ENCODE assay signal across 9 mouse cellular contexts in the genomic region with DNA sequence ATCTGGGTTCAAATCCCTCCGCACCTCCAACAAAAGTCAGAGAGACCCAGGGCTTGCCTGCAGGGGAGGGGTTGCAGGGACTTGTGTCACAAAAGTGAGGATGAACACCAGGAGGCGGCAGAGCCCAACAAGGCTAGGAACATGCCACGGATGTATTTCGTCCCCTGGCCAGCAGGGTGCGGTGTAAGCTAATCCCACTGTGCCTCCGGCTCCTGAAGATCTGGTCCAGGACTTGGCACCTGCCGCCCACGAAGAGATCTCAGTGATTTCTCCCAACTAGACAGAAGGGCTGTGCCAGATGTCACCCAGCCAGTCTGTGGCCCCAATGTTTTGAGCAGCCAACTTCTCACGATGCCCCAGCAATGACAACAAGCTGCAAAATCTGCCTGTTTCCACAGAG. TPM values are rescaled to one million over a fixed set of nuclear protein-coding genes. Genes with fewer than 3 reads are reported as not detected.
DNase-seq lines count a peak whose midpoint lies in the region; ATAC-seq and TF ChIP-seq lines count a peak whose summit lies in the region.
"Had no signal": no experiment of that assay in that cellular context is flagged by ENCODE, and none has a peak within 500 bp of the region (broad histone marks: within the 10 kb centered on the region; RNA-seq: fewer than 3 reads in every experiment).

No protein-coding gene starts in this region.

- H3ac ChIP-seq in myocyte (ENCODE audit: control insufficient read depth, insufficient read length) = no peak overlapping the region

- H3K4me2 ChIP-seq in heart, embryonic 13.5 days = peak overlapping the region; percentile 67
- H3K4me2 ChIP-seq in kidney, postnatal 0 days (ENCODE audit: low read length) = peak overlapping the region; percentile 47
- peak overlapping the region; percentile 71 for H3K4me2 ChIP-seq in myocyte (ENCODE audit: low read depth)

- 10% methylated on average over 9 of the region's 9 CpGs for WGBS in heart, embryonic 13.5 days
- WGBS in kidney, postnatal 0 days = 10% methylated on average over 9 of the region's 9 CpGs
- 10% methylated on average over 9 of the region's 9 CpGs for WGBS in liver, adult 2 months

- no peak overlapping the region for H3K27ac ChIP-seq in heart, embryonic 13.5 days (replicated peaks)
- H3K27ac ChIP-seq in kidney, postnatal 0 days = peak overlapping the region; percentile 25; the same call in 1 of the 2 replicates
- no peak overlapping the region for H3K27ac ChIP-seq in liver, adult 2 months (replicated peaks; ENCODE audit: insufficient read depth, low read depth, low read length)
- H3K27ac ChIP-seq: macrophage had no signal

- H3K9me3 ChIP-seq in heart, embryonic 13.5 days = no peaks in the 10 kb centered on the region
- H3K9me3 ChIP-seq in kidney, postnatal 0 days (replicated peaks; ENCODE audit: low read length) = no peaks in the 10 kb centered on the region

- peak overlapping the region; percentile 71 for H3K9ac ChIP-seq in heart, embryonic 13.5 days
- peak overlapping the region; percentile 18; the same call in 1 of the 2 replicates for H3K9ac ChIP-seq in kidney, postnatal 0 days (ENCODE audit: low read depth, low read length)
- no peak overlapping the region for H3K9ac ChIP-seq in liver, adult 2 months (ENCODE audit: low read depth, low read length)

- DNase-seq in c-Kit-negative CD71-positive TER-119-positive erythroid progenitor cells, embryonic 14.5 days (ENCODE audit: low read depth, low spot score) = peak; percentile 63
- DNase-seq in fibroblast of lung, adult 2 months (ENCODE audit: low read depth) = peak; percentile 64
- DNase-seq in kidney, postnatal 0 days (ENCODE audit: low spot score) = peak; percentile 93
- peak; percentile 81 for DNase-seq in liver, adult 2 months (ENCODE audit: extremely low read depth, low read depth, low spot score)
- peak; percentile 90 for DNase-seq in splenic B cell, adult 2 months (ENCODE audit: low read depth, low spot score)

- peak overlapping the region; percentile 37 for H3K4me3 ChIP-seq in heart, embryonic 13.5 days
- 0 out of 2 replicates have a peak overlapping the region, but pooled peaks have one; percentile 6 for H3K4me3 ChIP-seq in kidney, postnatal 0 days (replicated peaks; ENCODE audit: low read depth, low read length)
- H3K4me3 ChIP-seq in liver, adult 2 months (ENCODE audit: insufficient read depth, low read depth, low read length) = no peak overlapping the region
- no peak overlapping the region for H3K4me3 ChIP-seq in myocyte

- peak; percentile 98 for ATAC-seq in CD4-positive, CD25-positive, alpha-beta regulatory T cell, adult 4 months
- ATAC-seq in heart, embryonic 13.5 days (ENCODE audit: extremely low read depth, insufficient number of reproducible peaks, low FRiP score, low TSS enrichment) = peak; percentile 61
- ATAC-seq in kidney, postnatal 0 days (replicated peaks; ENCODE audit: low FRiP score, low read depth) = peak; percentile 54; the same call in 1 of the 2 replicates

- TF ChIP-seq POLR2A in liver, adult 2 months (IDR thresholded peaks at IDR 0.05; ENCODE audit: extremely low read depth, insufficient read depth, low read length) = no peak
- TF ChIP-seq POLR2A in myocyte (IDR thresholded peaks at IDR 0.05; ENCODE audit: insufficient read length, low read depth) = no peak

- no peaks in the 10 kb centered on the region for H3K27me3 ChIP-seq in heart, embryonic 13.5 days (replicated peaks)
- no peaks in the 10 kb centered on the region for H3K27me3 ChIP-seq in kidney, postnatal 0 days (ENCODE audit: insufficient read depth, low read length)
- no peaks in the 10 kb centered on the region for H3K27me3 ChIP-seq in liver, adult 2 months (ENCODE audit: control insufficient read depth, insufficient read depth, low read length)
- H3K27me3 ChIP-seq in myocyte (ENCODE audit: control insufficient read depth, insufficient read depth, insufficient read length) = peaks cover 6% of the 10 kb centered on the region
- H3K27me3 ChIP-seq in splenic B cell, adult 2 months (ENCODE audit: control insufficient read depth, insufficient read depth, low read length, poor library complexity, severe bottlenecking) = no peaks in the 10 kb centered on the region

- H3K79me2 ChIP-seq in liver, adult 2 months (ENCODE audit: control insufficient read depth, insufficient read depth, low read length) = no peaks in the 10 kb centered on the region
- H3K79me2 ChIP-seq in myocyte (ENCODE audit: control insufficient read depth, insufficient read depth) = no peaks in the 10 kb centered on the region

- peak; percentile 99 for TF ChIP-seq CTCF in kidney, postnatal 0 days (IDR thresholded peaks at IDR 0.05; ENCODE audit: low read depth)
- TF ChIP-seq CTCF in liver, adult 2 months (IDR thresholded peaks at IDR 0.05; ENCODE audit: low read depth, low read length) = peak; percentile 100

- H3K4me1 ChIP-seq in heart, embryonic 13.5 days = peaks cover 7% of the 10 kb centered on the region
- H3K4me1 ChIP-seq in kidney, postnatal 0 days (replicated peaks; ENCODE audit: insufficient read depth, low read length) = peaks cover 4% of the 10 kb centered on the region; the same call in 1 of the 2 replicates
- H3K4me1 ChIP-seq in liver, adult 2 months (ENCODE audit: control insufficient read depth, insufficient read depth, low read length) = peaks cover 18% of the 10 kb centered on the region

- no peaks in the 10 kb centered on the region for H3K36me3 ChIP-seq in heart, embryonic 13.5 days
- H3K36me3 ChIP-seq in kidney, postnatal 0 days (ENCODE audit: insufficient read depth, low read length) = no peaks in the 10 kb centered on the region
- H3K36me3 ChIP-seq in liver, adult 2 months (ENCODE audit: control insufficient read depth, insufficient read depth, low read length) = no peaks in the 10 kb centered on the region
- no peaks in the 10 kb centered on the region for H3K36me3 ChIP-seq in myocyte (ENCODE audit: control insufficient read depth, insufficient read depth)
- no peaks in the 10 kb centered on the region for H3K36me3 ChIP-seq in splenic B cell, adult 2 months (ENCODE audit: control insufficient read depth, insufficient read depth, low read length, poor library complexity, severe bottlenecking)

TF ChIP-seq in myocyte, 11 proteins besides CTCF, POLR2A, EP300 and RAD21:
- TF ChIP-seq E2F4 (IDR thresholded peaks at IDR 0.05; ENCODE audit: insufficient read depth) (no peak), MYOD1 (IDR thresholded peaks at IDR 0.05; ENCODE audit: control insufficient read depth in 1 of 3, insufficient read length in 2 of 3, low read depth in 2 of 3) (peak in 1 of 3 experiments; percentile 25), SRF (IDR thresholded peaks at IDR 0.05; ENCODE audit: control insufficient read depth, insufficient read length, low read depth) (peak; percentile 23)

RNA-seq across cellular contexts. Expression of gene Grhpr, which starts 7.7 kb away (rescaled TPM):
- polyA plus RNA-seq in CD4-positive, CD25-positive, alpha-beta regulatory T cell, adult 4 months (2017; shearing (Covaris generic)) = 10 to 100 TPM; 21.8 to 28.4 TPM
- polyA plus RNA-seq in heart, embryonic 13.5 days (2015; fragmentation: Nextera tagmentation; extraction: Ambion mirVana) = 84.9 and 99.1 TPM in 2 replicates
- polyA plus RNA-seq in kidney, postnatal 0 days (2015; fragmentation: Nextera tagmentation; extraction: Ambion mirVana) = 131 and 148 TPM in 2 replicates
- 108 and 118 TPM in 2 replicates for total RNA-seq in liver, adult 2 months (2014; rRNA removed)
- polyA plus RNA-seq in liver, adult 2 months (2012; rRNA removed) = 297 and 313 TPM in 2 replicates
- polyA plus RNA-seq in myocyte (2012; fragmentation: generic; extraction: Trizol) = 71.1 TPM

RNA-seq across cellular contexts. Expression of gene Zbtb5, which starts 38.8 kb away (rescaled TPM):
- 1 to 10 TPM; 8.4 to 9.5 TPM for polyA plus RNA-seq in CD4-positive, CD25-positive, alpha-beta regulatory T cell, adult 4 months (2017; shearing (Covaris generic))
- polyA plus RNA-seq in heart, embryonic 13.5 days (2015; fragmentation: Nextera tagmentation; extraction: Ambion mirVana) = 14.9 and 15.4 TPM in 2 replicates
- polyA plus RNA-seq in kidney, postnatal 0 days (2015; fragmentation: Nextera tagmentation; extraction: Ambion mirVana) = 18.5 and 19.2 TPM in 2 replicates
- total RNA-seq in liver, adult 2 months (2014; rRNA removed) = 6.9 and 7.1 TPM in 2 replicates
- polyA plus RNA-seq in liver, adult 2 months (2012; rRNA removed) = 8.6 and 11.1 TPM in 2 replicates
- polyA plus RNA-seq in myocyte (2012; fragmentation: generic; extraction: Trizol) = 5.1 TPM

RNA-seq across cellular contexts. Expression of gene Polr1e, which starts 44.9 kb away (rescaled TPM):
- polyA plus RNA-seq in CD4-positive, CD25-positive, alpha-beta regulatory T cell, adult 4 months (2017; shearing (Covaris generic)) = 10 to 100 TPM; 31.1 to 36.6 TPM
- 59.8 and 60.3 TPM in 2 replicates for polyA plus RNA-seq in heart, embryonic 13.5 days (2015; fragmentation: Nextera tagmentation; extraction: Ambion mirVana)
- 33.2 and 33.4 TPM in 2 replicates for polyA plus RNA-seq in kidney, postnatal 0 days (2015; fragmentation: Nextera tagmentation; extraction: Ambion mirVana)
- 2.6 and 4.4 TPM in 2 replicates for total RNA-seq in liver, adult 2 months (2014; rRNA removed)
- 3.5 and 3.7 TPM in 2 replicates for polyA plus RNA-seq in liver, adult 2 months (2012; rRNA removed)
- polyA plus RNA-seq in myocyte (2012; fragmentation: generic; extraction: Trizol) = 18.8 TPM

Comparison
In these comparisons a context has a peak if more than half of its experiments do, and no peak if none do; other contexts are left out.
1. H3K4me3 ChIP-seq: peak in heart, embryonic 13.5 days (single experiment) and kidney, postnatal 0 days (single experiment); none in liver, adult 2 months (single experiment) and myocyte (single experiment).
2. Peak in every context shown above with its lines, with median percentiles within 50 percentile points of each other: ATAC-seq, DNase-seq and H3K4me2 ChIP-seq.